Mouse (Mus musculus): ENCODE results near the gene Pfkm.

Gene Pfkm

DNA sequence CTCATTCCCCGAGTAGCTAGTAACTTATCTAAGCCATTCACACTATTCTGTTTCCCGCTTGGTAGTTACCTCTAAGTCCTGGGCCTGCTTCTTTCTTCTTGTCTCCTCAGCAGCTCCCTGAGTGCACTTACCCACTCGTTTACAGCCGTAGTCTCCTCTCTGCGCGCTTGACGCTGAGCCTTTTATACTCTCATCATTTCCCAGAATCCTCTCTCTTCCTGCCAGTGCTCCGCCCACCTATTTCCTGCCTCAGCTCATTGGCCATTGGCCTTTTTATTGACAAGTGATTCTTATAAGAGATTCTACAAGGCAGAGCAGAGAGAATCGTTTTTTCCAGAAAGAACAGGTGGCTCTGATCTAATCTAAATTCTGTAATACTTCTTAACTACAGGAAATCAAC is 6.1 kb downstream of the Pfkm start:
- DNase-seq (ENCODE audit: low spot score in 2 of 2) = no peak

DNA sequence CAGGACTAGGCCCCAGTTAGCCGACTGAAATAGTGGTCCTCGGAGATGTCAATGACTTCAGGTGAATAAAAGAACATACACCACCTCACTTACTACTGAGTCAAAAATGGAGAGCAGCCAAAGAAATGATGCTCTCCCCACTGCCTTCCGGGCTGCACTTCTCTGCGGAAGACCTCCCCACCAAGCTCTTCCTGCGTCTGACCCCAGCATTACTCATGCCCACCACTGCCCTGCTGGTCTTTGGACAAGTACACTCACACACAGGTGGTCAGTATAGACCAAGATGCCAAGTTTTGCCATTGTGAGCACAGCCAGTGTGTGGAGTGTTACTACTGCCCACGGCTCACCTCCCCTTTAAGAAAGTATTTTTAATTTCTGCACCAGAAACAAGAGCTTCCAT is 10.0 kb downstream of the Pfkm start:
- DNase-seq (ENCODE audit: low spot score in 2 of 2) = no peak

DNA sequence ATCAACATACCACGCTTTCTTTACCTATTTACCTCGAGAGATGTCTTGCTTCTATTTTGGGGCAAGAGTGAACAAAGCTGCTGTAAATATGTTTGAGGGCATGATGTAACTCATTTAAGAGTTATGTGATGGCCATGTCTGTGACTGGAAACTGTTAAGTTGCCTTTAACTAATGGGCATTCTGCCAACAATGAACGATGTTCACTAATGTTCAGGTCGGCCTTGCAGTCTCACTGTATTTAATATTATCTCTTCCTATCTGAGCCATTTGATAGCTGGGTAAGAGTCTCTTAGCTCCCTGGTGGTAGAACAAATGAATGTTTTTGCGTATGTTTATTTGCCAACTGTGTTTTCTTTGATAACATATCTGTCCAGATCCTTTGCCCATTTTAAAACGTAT is 14.1 kb downstream of the Pfkm start:
- DNase-seq (ENCODE audit: low spot score in 2 of 2) = no peak

DNA sequence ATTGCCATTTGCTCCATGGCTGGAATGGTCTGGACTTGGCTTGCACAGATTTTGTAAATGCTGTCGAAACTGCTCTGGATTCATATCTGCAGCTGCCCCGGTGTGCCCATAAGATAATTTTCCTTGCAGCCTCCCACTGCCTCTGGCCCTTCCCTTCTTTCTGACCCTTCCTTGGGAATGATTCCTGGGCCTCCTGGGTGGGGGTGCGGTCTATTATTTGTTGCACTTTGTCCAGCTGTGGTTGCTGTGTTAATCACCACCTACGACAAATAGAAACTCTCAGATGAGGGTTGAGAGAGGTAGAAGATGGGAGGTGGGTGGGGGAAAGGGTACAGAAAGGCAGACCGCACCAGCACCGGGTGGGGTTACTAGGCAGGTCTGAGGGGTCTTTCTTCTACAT is 14.8 kb downstream of the Pfkm start:
- no peak for DNase-seq (ENCODE audit: low spot score in 2 of 2)

DNA sequence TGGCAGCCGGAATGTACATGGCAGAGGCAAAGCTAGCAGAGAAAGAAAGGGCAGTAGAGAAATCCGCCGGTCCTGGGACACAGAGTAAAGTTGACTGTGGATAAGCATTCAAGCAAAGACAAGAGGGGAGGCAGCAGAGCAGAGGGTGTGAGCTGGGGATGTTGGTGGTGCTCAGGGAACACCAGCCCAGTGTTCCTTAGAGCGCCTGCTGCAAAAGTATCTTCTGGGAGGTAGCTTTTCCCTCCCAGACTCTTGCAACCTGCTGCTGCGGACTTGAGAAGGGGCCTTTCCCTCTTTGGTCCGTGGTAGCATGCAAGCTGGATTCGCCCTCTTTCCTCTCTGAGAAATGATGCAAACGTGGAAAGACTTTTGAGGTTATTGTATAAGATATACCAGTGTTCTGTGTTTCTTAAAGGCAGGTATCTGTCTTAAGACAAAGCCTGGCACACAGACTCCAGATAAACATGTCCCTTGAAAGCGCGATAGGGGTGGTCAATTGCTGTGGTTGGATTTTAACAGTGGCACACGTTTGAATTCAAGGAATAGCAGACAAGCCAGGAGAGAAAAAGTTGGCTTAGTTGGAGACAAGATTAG is 15.4 kb downstream of the Pfkm start:
- DNase-seq (ENCODE audit: low spot score in 2 of 2) = no peak

DNA sequence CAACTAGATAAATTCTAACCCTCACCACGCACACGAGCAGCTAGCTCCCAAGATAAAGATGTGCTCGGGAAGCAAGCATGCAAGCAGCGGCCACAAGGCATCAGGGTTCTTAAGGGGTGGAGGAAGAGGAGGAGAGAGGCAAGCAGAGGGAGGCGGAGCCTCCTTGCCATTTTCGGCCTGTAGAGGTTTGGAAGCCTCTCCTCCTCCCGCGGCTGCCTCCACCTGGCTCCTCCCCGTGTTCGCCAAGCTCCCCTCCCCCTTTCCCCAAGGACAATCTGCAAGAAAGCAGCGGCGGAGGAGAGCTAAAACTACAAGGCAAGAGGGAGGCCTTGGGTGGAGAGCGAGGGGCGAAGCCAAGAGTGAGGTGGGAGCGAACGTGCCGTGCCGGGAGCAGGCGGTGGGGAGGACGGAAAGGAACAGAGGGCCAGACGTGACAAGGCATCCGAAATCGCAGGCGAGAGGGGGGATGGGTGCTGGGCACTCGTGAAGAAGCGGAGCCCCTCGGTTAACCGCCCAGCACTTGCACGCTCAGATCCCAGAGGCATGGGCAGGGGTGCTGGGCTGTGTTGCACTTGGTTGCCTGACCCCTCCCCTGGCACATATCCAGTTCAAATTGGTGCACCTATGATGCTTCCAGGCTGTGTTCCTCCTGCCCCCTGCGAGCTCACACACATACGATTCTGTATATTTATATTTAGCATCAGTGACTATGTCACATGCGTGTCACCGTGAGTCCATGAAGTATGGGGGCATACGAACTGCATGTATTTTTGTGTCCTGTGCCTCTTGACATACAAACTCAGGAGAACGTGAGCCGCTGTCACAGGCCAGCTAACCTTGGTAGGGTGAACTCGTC is 16.1 kb downstream of the Pfkm start:
- peak; percentile 72 to 80 for DNase-seq (ENCODE audit: low spot score in 2 of 2)

DNA sequence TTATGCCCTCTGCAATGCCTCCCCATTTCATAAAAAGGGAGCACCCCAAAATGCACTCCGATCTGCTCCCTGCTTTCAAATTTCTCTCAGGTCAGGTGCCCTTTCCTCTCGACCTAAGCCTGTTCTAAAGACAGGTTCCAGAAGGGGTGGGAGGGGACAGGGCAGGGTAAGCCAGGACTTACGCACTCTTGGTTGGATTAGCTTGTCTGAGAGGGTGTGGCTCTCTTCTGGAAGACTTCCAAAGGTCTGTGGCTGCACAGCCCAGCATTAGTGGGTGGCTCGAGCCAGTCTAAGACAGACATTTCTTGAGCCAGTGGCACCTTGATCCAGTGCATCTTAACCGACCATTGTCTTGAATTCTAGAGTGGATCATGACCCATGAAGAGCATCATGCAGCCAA is 19.4 kb downstream of the Pfkm start:
- DNase-seq (ENCODE audit: low spot score in 2 of 2) = no peak

DNA sequence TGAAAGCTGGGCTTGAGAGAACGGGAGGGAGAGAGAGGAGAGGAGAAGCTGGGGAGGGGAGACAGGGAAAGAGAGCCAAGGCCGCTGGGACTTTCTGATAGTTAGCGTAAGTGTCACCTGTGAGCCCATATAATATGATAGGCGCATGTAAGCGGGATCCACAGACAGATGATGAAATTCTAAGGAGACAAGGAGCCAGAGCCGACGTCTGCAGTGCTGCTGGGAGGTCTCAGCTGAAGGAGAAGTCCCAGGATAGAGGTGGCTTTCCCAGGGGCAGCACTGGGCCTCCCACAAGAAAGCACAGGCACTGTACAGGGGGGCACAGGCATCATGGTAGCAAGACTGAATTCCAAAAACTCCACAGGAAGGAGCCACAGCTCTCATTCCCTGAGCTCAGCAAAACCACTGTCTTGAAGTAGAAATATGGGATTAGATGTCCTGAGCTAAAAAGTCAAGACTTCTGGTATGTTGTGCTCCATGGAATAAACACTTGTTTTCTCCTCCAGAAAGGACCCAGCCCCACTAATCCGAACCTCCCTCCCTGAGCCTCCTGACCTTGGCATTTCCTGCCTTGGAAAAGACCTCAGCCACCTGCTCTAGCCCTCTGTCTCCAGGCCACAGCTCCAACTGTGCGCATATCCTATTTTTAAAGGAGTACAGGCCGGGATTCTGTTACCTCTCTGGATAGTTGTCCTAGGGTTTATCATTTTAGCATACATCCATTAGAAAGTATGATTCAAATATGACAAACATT is 21.9 kb downstream of the Pfkm start:
- DNase-seq (ENCODE audit: low spot score in 2 of 2) = no peak

DNA sequence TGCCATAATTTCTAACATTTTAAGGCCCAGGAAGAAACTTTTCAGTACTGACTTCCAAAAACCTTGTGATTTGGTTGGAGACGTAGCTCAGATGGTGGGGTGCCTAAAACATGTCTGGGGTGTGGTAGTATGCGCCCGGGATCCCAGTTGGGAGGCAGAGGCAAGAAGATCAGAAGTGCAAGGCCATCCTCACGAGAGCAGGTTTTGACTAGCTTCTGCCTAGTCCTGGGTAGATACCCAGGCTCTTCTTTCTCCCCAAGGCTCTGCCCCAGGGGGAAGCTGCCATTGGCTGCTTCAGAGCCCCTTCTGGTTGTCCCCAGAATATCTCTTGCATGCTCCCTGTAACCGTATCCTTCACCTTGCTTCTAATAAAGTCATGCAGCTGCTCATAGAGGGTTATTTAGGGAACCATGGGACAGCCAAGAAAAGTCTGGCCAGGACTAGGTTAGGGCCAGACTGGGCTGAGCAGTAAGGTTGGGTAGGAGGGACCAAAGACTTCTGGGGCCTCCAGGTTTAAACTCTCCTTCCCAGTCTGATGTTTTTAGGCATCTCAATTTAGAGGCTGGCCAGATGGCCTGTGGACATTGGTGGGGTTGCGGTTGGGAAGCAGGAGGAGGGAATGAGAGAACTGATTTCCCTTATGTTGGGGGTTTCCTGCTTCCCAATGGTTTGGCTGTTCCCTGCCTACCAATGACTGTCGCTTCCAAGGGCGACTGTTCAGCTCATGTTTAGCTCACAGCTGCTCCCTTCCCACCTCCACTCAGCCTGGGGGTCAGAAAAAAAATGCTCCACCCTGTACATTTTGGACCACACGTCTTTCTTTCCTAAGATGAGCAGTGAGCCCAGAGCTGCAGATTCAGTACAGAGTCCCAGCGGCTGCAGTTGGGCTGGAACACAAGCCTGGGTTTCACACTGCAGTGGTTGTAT is 22.7 kb downstream of the Pfkm start:
- no peak for DNase-seq (ENCODE audit: low spot score in 2 of 2)

DNA sequence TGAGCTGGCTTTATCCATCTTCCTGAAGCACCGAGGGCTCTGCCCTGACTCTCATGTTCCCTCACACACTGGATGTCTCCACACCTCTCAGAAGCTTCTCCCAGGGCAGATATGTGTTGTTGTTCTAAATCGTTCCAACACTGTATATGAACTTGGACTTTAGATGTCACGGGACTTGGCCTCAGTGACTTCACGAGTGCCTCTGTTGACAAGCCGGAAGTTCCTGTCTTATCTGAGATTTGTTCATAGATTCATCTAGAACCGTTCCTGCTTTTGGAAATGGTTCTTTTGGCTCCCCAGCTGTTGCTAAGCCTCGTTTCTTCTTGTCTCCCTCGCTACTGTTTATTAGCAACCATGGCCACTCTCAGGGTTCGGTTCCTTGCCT is 23.4 kb downstream of the Pfkm start:
- DNase-seq (ENCODE audit: low spot score in 2 of 2) = no peak

DNA sequence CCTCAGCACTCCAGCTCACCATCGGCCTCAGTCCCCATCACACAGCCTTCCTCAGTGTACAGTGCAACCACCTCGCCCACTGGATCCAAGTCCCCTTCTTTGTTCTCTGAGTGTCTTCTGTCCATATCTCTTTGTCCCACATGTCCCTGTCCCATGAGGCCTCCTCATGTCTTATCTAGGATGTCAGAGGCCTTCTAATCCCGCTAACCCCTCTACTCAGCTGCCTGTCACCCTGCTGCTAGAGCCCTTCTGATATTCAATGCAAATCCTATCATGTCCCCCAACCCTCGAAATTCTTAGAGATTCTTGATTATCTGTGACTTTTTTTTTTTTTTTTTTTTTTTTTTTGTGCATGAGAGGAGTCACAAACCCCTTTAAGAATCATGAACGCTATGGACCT is 23.9 kb downstream of the Pfkm start:
- DNase-seq (ENCODE audit: low spot score in 2 of 2) = no peak

DNA sequence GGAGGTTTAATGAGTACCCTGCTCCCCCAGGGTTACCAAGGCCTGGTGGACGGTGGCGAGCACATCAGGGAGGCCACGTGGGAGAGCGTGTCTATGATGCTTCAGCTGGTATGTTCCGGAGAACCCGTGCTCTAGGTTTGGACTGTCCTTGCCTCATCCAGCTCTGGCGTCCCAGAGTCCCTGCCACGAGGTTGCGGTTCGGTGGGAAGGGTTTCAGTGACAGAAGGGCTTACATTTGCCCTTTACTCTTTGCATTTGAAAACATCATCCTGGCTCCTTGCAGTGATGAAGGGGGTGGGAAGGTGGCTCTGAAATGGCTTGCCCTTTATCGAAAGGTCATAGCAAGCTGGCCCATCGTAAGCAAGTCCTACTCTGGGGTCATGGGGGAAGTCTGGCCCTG is 27.0 kb downstream of the Pfkm start:
- no peak for DNase-seq (ENCODE audit: low spot score in 2 of 2)

DNA sequence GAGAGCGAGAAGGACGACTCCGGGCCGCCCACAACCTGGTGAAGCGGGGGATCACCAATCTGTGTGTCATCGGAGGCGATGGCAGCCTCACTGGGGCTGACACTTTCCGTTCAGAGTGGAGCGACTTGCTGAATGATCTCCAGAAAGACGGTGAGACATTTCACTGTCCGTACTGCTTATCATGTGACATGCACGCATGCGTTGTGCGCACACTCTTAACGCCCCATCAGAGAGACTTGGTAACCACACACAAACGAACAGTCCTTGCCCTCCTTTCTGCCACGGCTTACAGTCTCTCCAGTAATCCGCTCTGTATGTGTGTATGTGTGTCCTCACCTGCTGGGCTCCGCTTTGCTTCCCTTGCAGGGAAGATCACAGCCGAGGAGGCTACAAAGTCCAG is 28.4 kb downstream of the Pfkm start:
- DNase-seq (ENCODE audit: low spot score in 2 of 2) = no peak

DNA sequence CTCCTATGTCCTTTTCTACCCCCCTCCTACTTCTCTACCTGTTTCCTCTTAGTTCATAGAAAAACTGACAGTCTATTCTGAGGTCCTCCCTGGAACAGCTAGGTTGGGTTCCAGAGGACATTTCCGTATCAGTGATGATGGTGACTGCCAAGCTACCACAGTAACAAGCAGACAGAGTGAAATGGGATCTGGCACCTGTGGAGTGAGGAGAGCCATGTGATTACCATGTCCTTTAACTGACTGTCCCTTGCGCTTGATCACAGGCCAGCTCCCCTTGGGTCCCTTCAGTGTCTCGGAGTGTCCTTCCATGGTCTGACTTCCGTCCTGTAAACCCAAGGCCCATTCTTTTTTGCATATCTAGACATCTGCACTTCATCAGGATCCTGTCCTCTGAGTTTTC is 38.6 kb downstream of the Pfkm start:
- no peak for DNase-seq (ENCODE audit: low spot score in 2 of 2)

DNA sequence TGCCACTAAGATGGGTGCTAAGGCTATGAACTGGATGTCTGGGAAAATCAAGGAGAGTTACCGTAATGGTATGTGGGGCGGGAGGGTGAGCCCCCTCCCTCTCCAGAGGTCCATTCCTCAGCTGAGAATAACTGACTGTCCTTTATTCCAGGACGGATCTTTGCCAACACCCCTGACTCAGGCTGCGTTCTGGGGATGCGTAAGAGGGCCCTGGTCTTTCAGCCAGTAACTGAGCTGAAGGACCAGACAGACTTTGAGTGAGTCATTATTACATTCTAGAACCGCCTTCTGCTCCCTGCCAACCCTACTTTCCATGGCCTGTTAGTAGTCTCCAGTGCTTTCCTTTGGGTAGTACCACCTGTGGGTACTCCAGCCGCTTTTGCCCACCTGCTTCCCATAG is 39.1 kb downstream of the Pfkm start:
- DNase-seq (ENCODE audit: low spot score in 2 of 2) = no peak

DNA sequence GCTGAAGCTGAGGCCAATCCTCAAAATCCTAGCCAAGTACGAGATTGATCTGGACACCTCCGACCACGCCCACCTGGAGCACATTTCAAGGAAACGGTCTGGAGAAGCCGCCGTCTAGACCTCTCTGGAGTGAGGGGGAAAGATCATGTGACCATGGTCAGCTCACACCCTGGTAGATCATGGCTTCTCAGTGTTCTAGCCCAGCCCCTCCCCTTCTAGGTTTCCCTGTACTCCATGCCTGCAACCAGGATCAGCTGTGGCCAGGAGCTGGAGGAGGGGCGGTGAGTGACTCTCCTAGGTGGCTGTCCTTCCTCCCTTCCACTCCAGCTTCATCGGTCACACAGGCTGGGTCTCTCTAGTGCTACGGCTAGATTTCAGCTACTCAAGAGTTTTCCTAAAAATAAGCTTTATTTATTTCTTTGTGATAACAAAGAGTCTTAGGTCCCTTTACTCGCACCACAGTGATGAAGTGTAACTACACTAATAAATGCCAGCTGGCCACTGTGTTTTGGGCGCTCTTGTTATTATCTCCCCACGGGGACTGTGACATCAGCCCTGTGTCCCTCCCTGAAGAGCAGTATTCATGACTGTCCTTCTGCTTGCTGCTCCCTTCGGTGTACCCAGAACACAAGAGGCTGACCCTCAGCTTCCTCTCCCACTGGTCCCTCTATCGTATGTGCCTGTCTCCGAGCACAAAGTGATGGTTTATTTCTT is 39.7 kb downstream of the Pfkm start:
- DNase-seq (ENCODE audit: low spot score in 2 of 2) = no peak

DNA sequence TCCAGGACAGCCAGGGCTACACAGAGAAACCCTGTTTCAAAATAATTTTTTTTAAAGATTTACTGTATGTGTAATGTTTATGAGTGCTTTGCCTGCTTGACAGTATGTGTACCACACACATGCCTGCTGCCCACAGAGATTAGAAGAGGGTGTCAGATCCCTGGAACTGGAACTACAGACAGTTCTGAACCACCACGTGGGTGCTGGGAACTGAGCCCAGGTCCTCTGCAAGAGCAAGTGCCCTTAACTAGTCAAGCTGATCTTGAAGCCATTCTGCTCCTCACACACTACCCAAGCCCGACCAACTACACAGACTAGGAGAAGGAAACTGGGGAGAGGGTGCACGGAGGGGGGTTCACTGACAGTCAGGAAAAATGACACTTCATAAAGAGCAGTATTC is 41.1 kb downstream of the Pfkm start:
- DNase-seq (ENCODE audit: low spot score in 2 of 2) = no peak

DNA sequence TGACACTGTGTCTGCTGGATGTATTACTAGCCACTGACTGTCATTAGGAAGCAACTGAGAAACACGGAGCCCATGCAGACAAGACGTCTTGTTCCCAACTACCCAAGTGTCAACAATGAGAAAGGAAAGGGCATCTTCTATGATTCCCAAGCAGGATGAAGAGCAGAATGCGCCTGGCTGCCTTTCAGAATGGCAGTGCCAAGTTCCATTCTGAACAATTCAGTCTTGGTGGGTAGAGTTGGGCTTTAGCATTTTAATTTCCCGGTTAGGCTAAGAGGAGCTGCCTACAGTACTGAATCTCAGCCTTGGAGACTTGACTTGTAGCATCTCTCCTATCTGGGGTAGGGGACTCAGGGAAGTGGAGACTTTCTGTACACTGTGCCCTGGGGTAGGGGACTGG is 41.6 kb downstream of the Pfkm start:
- DNase-seq (ENCODE audit: low spot score in 2 of 2) = no peak

DNA sequence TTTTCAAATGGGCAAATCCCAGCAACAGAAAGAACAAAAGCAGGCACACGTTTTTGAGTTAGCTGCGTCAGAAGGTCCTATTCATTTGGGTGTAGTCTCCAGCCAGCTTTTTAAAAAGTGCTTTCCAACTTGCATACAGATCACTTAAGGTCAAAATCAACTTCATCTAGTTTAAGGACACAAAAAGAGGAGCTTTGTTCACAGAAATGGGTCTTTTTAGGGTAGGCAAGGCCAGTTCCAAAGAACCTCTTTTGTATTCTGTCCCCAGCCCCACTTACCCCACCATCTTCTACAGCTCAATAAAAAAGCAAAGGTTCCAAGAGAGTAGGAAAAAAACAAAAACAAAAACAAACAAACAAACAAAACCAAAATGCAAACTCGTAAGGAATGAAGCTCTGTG is 42.3 kb downstream of the Pfkm start:
- no peak for DNase-seq (ENCODE audit: low spot score in 2 of 2)

DNA sequence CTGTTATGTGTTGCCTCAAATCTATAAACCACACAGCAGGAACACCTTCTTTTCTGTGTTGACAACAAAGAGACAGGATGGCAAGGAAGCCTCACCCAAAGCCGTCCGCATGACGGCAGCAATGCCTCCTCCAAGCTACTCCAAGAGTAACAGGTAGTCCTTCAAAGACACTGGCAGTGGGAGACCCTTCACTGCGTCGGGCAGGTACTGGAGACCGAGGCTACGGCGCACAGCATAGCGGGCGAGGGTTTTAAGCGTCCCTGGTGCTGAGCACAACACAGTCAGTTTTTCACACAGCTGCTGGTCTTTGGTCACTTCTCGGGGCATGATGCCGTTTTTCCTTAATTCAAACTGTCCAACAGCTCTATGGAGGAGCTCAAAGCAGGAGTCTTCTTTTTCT is 43.3 kb downstream of the Pfkm start:
- DNase-seq (ENCODE audit: low spot score in 2 of 2) = no peak

DNA sequence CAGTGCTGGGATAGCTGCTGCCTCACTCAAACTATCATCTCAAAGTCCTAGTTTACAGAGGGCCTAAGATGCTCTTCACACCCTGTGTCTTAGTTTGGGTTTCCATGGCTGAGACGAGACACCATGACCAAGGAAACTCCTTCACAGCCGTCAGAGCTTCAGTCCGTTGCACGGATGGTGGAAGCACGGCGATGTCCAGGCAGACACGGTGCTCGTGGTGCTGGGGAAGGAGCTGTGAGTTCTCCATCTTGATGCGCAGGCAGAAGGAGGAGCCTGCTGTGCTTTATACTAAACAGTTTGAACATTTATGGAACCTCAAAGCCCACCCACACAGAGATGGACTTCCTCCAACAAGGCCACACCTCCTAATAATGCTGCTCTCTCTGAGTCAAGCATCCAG is 44.5 kb downstream of the Pfkm start:
- no peak for DNase-seq (ENCODE audit: low spot score in 2 of 2)
